Mouse (Mus musculus) intestine, embryonic 15.5 days (tissue): ENCODE results near the gene Gm37240. TPM values are rescaled to one million over a fixed set of nuclear protein-coding genes. Genes with fewer than 3 reads are reported as not detected.

Source experiments
- ATAC-seq: fragments of 200-750 bp; cut with Nextera tagmentation; 2 replicates; pipeline ENCODE4 v1.8.0; 2017; ENCODE audit warnings: moderate TSS enrichment, moderate library complexity
- H3K27ac ChIP-seq: fragments of 300-500 bp; sonication (generic); 2 replicates; pipeline ENCODE4 v1.5.1; 2015; ENCODE audit warnings: mild to moderate bottlenecking, inconsistent platforms
- H3K27me3 ChIP-seq: fragments of 300-500 bp; sonication (generic); replicated peaks from 2 replicates; pipeline ENCODE4 v1.6.1; 2015; ENCODE audit warnings: inconsistent platforms
- H3K36me3 ChIP-seq: fragments of 300-500 bp; sonication (generic); 2 replicates; pipeline ENCODE4 v1.6.1; 2015; ENCODE audit warnings: inconsistent platforms
- H3K4me1 ChIP-seq: fragments of 300-500 bp; sonication (generic); replicated peaks from 2 replicates; pipeline ENCODE4 v1.6.1; 2015; ENCODE audit warnings: inconsistent platforms
- H3K4me2 ChIP-seq: fragments of 300-500 bp; sonication (generic); replicated peaks from 2 replicates; pipeline ENCODE4 v1.6.1; 2015; ENCODE audit warnings: mild to moderate bottlenecking, inconsistent platforms
- H3K4me3 ChIP-seq: fragments of 300-500 bp; sonication (generic); replicated peaks from 2 replicates; pipeline ENCODE4 v1.5.1; 2015; ENCODE audit warnings: inconsistent platforms
- H3K9ac ChIP-seq: fragments of 300-500 bp; sonication (generic); 2 replicates; pipeline ENCODE4 v1.6.1; 2015; ENCODE audit warnings: inconsistent platforms
- H3K9me3 ChIP-seq: fragments of 300-500 bp; sonication (generic); 2 replicates; pipeline ENCODE4 v1.6.1; 2016; ENCODE audit warnings: inconsistent platforms
- whole genome bisulfite sequencing: fragments of 180-500 bp; shearing (Covaris S2); methylation state at CpG from one replicate; pipeline ENCODE4 v1.1.7; 2015; 5-methylcytosine and 5-hydroxymethylcytosine counted together
- polyA plus RNA-seq: library from polyadenylated mRNA; unstranded; fragments of >200 nt; fragmentation: Nextera tagmentation; extraction: Ambion mirVana; gene quantifications from 2 replicates; pipeline ENCODE4 v1.2.1, GENCODE M21; 2015

The Gm37240 gene
- polyA plus RNA-seq, 1 experiment from 2014 or later: 6.5 TPM

DNA sequence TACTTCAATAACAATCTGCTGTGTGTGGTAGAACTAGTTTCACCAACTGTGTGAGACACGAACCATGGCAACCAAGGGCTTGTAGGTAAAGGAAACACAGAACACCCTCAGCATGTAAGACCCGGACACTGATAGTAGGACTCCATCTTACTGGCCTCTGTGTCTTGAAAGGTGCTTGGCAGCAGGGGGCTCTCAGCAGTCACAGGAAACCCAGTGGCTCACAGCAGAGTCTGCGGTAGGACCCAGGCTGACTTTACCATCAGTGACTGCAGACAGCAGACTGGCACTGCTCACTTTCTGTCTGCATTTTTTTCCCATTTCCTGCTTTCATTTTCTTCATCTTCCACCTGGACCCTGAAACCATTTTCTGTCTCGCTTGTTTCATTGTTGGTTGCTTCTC lies 1176.6 kb downstream of the Gm37240 start:
- Histone ChIP-seq H3K9ac (no peak overlapping the region), H3K36me3 (no peaks in the 10 kb centered on the region), H3K4me2 (no peak overlapping the region), H3K9me3 (no peaks in the 10 kb centered on the region), H3K27me3 (no peaks in the 10 kb centered on the region), H3K27ac (no peak overlapping the region), H3K4me3 (no peak overlapping the region), H3K4me1 (no peaks in the 10 kb centered on the region)
- no peak for ATAC-seq
- WGBS: 88% methylated on average over 4 of the region's 4 CpGs

DNA sequence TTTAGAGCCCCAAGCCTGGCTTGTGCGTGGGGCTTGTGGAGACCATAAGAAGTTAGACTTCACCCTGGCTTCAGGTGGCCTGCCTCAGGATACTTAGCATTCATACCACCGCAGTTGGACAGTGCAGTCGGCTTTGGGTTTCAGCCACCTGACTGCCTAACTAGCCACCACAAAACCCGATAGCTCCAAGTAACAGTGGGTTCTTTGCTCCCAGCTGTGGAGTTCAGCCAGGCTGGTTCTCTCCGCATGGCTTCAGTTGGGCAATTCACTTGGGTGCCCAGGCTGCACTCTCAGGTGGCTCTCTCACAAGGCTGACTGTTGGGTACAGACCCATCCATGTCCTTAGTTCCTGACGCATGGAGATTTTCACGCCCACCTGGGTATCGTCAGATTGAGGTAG lies 1177.4 kb downstream of the Gm37240 start:
- Histone ChIP-seq H3K9me3 (no peaks in the 10 kb centered on the region), H3K27ac (no peak overlapping the region), H3K27me3 (no peaks in the 10 kb centered on the region), H3K4me3 (no peak overlapping the region), H3K4me2 (no peak overlapping the region), H3K36me3 (no peaks in the 10 kb centered on the region), H3K9ac (no peak overlapping the region), H3K4me1 (no peaks in the 10 kb centered on the region)
- ATAC-seq: no peak
- WGBS: 94% methylated on average over 8 of the region's 8 CpGs

DNA sequence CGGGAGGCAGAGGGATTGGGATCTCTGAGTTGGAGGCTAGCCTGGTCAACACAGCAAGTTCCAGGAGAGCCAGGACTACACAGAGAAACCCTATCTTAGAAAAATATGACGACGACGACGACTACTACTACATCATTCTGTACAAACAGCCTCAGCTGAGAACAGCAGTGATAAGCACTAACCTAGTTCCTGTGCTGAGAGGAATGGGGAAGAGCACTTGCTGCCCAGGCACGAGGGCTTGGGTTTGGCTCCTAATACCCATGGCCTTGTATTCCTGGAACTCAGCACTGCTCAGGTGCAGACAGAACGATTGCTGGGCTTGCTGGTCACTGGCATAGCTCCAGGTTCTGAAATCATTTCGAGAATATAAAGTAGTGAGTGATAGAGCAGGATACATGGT lies 1178.2 kb downstream of the Gm37240 start:
- no peak overlapping the region for H3K4me2 ChIP-seq
- no peaks in the 10 kb centered on the region for H3K4me1 ChIP-seq
- no peak for ATAC-seq
- H3K9me3 ChIP-seq: no peaks in the 10 kb centered on the region
- H3K27me3 ChIP-seq: no peaks in the 10 kb centered on the region
- H3K27ac ChIP-seq: no peak overlapping the region
- 81% methylated on average over 8 of the region's 8 CpGs for WGBS
- H3K36me3 ChIP-seq: no peaks in the 10 kb centered on the region
- H3K9ac ChIP-seq: no peak overlapping the region
- no peak overlapping the region for H3K4me3 ChIP-seq

DNA sequence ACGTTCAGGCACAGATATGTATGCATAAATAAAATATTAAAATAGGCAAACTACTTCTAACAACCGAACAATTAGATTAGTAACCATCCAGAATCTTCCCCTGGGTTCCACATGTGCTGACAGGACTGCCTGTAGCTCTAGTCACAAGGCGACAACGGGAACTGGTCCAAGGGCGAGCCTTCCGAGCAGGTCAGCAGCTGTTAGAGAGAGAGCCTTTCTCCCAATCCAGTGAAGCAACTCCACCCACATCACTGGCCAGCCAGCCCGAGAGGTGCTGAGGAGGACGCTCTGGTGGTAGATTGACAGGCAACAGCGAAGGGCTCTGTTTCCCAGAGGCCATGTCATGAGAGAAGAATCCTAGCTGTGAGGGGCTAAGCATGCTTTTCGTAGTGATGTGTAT lies 1178.8 kb downstream of the Gm37240 start:
- Histone ChIP-seq H3K27me3 (no peaks in the 10 kb centered on the region), H3K4me1 (no peaks in the 10 kb centered on the region), H3K9me3 (no peaks in the 10 kb centered on the region), H3K4me3 (no peak overlapping the region), H3K27ac (no peak overlapping the region), H3K36me3 (no peaks in the 10 kb centered on the region), H3K9ac (no peak overlapping the region), H3K4me2 (no peak overlapping the region)
- WGBS: 83% methylated on average over 10 of the region's 10 CpGs
- ATAC-seq: no peak

DNA sequence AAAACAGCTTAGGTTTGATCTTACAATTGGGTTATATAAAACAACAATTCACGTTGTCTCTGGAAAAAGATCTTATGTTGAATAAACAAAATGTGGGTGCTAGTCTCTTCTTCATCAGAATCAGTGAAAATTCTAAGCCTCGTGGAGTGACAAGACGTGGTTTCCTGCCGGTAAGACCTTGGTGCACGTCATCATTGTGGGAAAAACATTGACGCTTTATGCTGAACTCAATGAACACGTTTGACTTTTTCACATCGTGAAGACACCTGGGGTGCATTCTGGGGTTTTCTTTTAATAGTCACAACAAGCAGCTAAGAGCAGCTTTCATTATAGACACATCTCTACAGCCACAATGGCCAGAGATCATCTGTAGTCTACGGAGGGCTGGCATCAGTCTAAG lies 1182.1 kb downstream of the Gm37240 start:
- no peak for ATAC-seq
- Histone ChIP-seq H3K9me3 (no peaks in the 10 kb centered on the region), H3K4me1 (no peaks in the 10 kb centered on the region), H3K9ac (no peak overlapping the region), H3K27me3 (no peaks in the 10 kb centered on the region), H3K4me2 (no peak overlapping the region), H3K4me3 (no peak overlapping the region), H3K36me3 (no peaks in the 10 kb centered on the region), H3K27ac (no peak overlapping the region)
- WGBS: 91% methylated on average over 9 of the region's 9 CpGs

DNA sequence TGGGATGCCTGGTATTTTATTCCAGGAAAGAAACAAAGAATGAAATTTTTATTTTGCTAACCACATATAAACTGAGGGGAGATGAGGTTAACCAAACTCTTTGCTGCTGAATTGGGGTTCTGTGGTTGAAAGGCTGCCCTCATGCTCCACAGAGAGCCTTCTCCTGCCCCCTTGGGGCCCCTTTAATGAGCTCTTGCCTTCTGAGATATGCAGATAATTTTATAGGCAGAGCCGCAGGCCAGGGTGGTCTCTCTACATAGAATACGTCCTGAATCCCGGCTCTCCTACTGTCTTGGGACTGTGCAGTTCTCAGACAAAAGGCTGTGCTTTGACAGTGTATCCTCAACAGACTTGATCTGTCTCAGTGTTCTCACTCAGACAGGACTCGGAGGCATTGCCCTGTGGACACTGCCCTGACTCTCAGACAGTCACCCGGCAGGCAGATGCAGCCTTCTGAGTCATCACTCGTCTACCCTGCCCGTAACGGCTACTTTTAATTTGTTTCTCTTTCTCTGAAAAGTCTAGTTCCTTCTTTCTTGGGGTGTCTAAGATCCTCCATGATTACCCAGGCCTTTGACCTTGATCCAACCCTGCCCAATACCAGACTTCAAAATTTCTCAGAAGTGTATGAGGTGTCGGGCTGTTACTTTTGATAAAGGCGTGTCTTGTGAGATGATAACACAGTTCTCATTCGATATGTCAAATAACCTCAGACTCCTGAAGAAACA lies 1184.1 kb downstream of the Gm37240 start:
- Histone ChIP-seq H3K9me3 (no peaks in the 10 kb centered on the region), H3K27ac (no peak overlapping the region), H3K4me2 (no peak overlapping the region), H3K27me3 (no peaks in the 10 kb centered on the region), H3K4me1 (no peaks in the 10 kb centered on the region), H3K9ac (no peak overlapping the region), H3K36me3 (no peaks in the 10 kb centered on the region), H3K4me3 (no peak overlapping the region)
- no peak for ATAC-seq
- 71% methylated on average over 11 of the region's 11 CpGs for WGBS

DNA sequence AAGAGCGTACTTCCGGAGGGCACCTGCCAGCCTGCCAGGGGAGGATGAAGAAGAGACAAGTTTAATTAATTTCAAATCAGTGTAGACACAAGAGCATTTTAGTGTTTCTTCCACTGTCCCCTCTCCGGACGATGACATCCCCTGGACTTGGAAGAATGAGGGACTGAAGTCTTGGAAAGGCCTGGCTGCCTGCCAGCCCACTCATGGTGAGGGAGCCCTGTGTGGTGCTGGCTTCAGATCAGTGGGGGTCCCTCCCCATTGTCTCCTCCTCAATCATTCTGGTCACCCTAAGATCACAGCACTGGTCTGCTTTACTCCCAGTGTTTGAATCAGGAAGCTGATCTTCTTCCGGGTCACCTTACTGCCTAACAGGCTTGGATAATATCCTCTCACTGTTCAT lies 1185.4 kb downstream of the Gm37240 start:
- Histone ChIP-seq H3K27ac (no peak overlapping the region), H3K27me3 (no peaks in the 10 kb centered on the region), H3K4me3 (no peak overlapping the region), H3K4me1 (no peaks in the 10 kb centered on the region), H3K4me2 (no peak overlapping the region), H3K36me3 (no peaks in the 10 kb centered on the region), H3K9me3 (no peaks in the 10 kb centered on the region), H3K9ac (no peak overlapping the region)
- no peak for ATAC-seq
- 84% methylated on average over 5 of the region's 5 CpGs for WGBS

DNA sequence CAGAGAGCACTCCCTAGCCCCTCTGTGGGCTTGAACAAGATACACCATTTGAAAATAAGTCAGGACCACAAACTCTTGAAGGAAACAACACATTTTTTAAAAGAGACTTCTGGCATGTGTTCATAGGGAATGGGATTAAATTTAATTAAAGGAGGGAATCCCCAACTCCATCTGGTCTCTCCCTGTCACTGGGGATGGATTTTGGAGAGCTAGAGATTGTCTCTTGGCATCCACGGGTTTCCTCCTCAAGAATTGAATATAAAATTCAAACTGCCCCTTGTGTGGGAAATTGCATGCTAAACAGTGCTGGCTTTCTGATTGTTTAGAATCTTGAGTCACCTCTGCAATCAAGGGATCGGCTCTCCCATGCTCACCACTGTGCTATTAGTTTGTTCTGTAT lies 1185.8 kb downstream of the Gm37240 start:
- Histone ChIP-seq H3K36me3 (no peaks in the 10 kb centered on the region), H3K27me3 (no peaks in the 10 kb centered on the region), H3K4me1 (no peaks in the 10 kb centered on the region), H3K4me2 (no peak overlapping the region), H3K9me3 (no peaks in the 10 kb centered on the region), H3K4me3 (no peak overlapping the region), H3K27ac (no peak overlapping the region), H3K9ac (no peak overlapping the region)
- 79% methylated on average over 2 of the region's 2 CpGs for WGBS
- no peak for ATAC-seq

DNA sequence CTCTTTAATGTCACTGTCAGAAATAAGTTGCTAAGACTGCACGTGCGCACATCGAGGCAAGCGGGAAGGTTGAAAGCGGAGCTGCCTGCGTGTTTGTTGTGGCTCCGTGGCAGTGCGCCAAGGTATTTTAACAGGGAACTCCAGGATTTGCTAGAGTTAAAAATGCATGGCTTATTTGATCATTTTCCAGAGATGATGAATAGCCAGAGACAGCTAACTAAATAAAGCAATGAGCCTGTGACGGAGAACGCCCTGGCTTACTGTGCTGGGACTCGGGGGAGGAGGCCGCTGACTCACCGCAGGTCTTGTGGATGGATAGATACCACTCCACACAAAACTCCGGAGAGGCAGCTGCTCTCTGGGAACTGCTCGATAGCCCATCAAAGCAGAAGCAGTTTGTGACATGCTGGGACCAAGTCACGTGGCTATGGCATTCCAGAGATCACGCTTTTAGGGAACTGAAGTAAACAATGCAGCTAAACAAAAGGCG lies 1190.8 kb downstream of the Gm37240 start:
- H3K36me3 ChIP-seq: no peaks in the 10 kb centered on the region
- peaks cover 4% of the 10 kb centered on the region for H3K4me1 ChIP-seq
- H3K4me2 ChIP-seq: peak overlapping the region; percentile 37
- no peaks in the 10 kb centered on the region for H3K27me3 ChIP-seq
- no peak overlapping the region for H3K4me3 ChIP-seq
- 0 out of 2 replicates have a peak overlapping the region, but pooled peaks have one; percentile 34 for H3K27ac ChIP-seq
- H3K9me3 ChIP-seq: no peaks in the 10 kb centered on the region
- no peak overlapping the region for H3K9ac ChIP-seq
- peak; percentile 72 for ATAC-seq
- WGBS: 27% methylated on average over 18 of the region's 18 CpGs

DNA sequence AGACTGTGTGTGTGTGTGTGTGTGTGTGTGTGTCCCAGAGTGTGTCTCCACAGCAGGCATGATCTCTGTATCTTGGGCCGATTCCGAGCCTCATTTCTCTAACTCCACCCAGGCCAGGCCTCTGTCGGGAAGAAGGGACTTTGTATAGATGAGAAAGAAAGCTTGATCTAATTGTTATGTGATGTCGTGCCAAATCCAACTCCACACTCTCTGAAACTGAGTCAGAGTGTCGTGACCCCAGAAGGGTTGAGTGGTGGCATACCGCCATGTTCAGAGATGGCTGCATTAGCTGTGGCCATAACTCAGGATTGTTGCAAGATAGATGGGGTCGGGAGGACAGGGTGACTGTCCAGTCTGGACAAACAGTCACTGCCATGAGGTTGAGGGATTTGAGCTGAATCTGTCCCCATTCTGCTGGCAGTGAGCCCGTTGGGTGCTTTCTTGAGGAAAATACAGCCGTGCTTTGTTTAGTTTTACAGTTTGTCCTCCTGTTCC lies 1191.4 kb downstream of the Gm37240 start:
- Histone ChIP-seq H3K9ac (no peak overlapping the region), H3K9me3 (no peaks in the 10 kb centered on the region), H3K4me1 (peaks cover 4% of the 10 kb centered on the region), H3K27me3 (no peaks in the 10 kb centered on the region), H3K36me3 (no peaks in the 10 kb centered on the region), H3K4me3 (no peak overlapping the region), H3K27ac (peak overlapping the region; percentile 34; the same call in 1 of the 2 replicates), H3K4me2 (peak overlapping the region; percentile 37)
- 53% methylated on average over 9 of the region's 9 CpGs for WGBS
- ATAC-seq: peak; percentile 32; the same call in 1 of the 2 replicates

DNA sequence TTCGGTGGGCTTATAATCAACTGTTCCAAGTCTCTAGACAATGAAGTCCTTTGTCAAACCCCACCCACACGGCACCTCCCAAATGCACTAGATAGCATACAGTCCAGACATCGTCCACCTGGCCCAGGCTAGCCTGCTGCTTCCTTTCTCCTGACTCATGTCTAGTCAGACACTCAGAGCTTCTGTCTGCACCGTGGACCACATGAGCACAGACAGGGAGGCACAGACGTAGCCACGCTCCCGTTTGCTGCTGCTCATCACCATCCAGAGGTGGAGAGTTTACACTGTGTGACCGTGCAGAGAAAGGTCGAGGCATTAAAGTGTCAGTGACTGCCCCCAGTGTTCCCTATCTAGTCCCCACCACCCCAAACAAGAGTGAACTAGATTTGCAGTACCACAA lies 1191.9 kb downstream of the Gm37240 start:
- Histone ChIP-seq H3K27me3 (no peaks in the 10 kb centered on the region), H3K36me3 (no peaks in the 10 kb centered on the region), H3K4me1 (peaks cover 4% of the 10 kb centered on the region), H3K9ac (no peak overlapping the region), H3K27ac (no peak overlapping the region), H3K4me3 (no peak overlapping the region), H3K9me3 (no peaks in the 10 kb centered on the region), H3K4me2 (no peak overlapping the region)
- ATAC-seq: peak; percentile 28; the same call in 1 of the 2 replicates
- 33% methylated on average over 9 of the region's 9 CpGs for WGBS

DNA sequence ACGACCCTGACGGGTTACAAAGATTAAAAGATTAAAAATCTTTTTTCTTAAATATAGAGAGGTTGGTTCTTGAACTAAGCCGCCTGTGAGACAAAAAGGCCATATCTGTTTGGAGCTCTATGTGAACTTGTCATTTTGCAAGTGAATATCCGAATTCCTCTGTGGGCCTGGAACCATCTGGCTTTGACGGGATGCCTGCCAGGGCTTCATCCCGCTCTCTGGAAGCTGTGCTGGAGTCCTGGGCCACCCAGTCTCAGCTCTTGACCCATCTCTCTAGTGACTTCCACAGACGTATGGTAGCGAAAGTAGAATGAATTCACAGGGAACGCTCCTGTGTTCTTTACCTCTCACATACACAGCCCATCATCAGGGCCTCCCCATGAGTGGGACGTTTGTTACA lies 1193.4 kb downstream of the Gm37240 start:
- H3K36me3 ChIP-seq: no peaks in the 10 kb centered on the region
- H3K4me2 ChIP-seq: no peak overlapping the region
- H3K9ac ChIP-seq: no peak overlapping the region
- no peak overlapping the region for H3K27ac ChIP-seq
- H3K27me3 ChIP-seq: no peaks in the 10 kb centered on the region
- peaks cover 4% of the 10 kb centered on the region for H3K4me1 ChIP-seq
- ATAC-seq: no peak
- no peak overlapping the region for H3K4me3 ChIP-seq
- H3K9me3 ChIP-seq: no peaks in the 10 kb centered on the region
- 67% methylated on average over 10 of the region's 10 CpGs for WGBS

DNA sequence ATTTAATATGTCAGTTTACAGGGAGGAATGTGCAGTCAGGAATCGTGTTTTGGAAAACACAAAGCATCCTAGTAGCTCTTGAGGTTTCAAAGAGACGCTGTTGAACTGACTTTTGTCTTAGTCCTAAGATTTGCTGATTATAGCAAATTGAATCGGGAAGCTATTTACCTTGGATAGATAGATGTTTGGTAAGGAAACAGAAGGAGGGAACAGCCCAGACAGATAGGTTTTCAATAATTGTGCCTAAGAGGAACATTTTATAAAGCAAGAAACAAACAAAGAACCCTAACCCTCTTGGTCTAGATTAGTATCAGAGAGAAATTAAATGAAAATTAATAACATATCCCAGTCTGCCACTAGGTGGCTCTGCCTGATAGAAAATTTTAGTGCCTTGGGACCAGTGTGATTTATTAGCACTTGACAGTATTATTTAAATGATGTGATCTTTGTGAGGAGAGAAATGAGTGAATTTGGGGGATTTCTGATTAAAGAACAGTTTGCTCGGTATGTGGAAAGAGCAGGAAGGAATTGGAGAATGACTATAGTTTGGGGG lies 1194.6 kb downstream of the Gm37240 start:
- no peak overlapping the region for H3K4me3 ChIP-seq
- WGBS: 56% methylated on average over 4 of the region's 4 CpGs
- H3K36me3 ChIP-seq: no peaks in the 10 kb centered on the region

More for the DNA sequence above, 1194.6 kb downstream of the Gm37240 start:
- no peak overlapping the region for H3K9ac ChIP-seq
- H3K9me3 ChIP-seq: no peaks in the 10 kb centered on the region
- peaks cover 4% of the 10 kb centered on the region for H3K4me1 ChIP-seq
- H3K4me2 ChIP-seq: no peak overlapping the region
- no peaks in the 10 kb centered on the region for H3K27me3 ChIP-seq
- no peak for ATAC-seq
- no peak overlapping the region for H3K27ac ChIP-seq
